Mouse (Mus musculus) adrenal gland, adult 2 months (tissue): ENCODE measurements around the gene Rreb1. TPM values are rescaled to one million over a fixed set of nuclear protein-coding genes. Genes with fewer than 3 reads are reported as not detected.

Experiments
- DNase-seq: peaks from one replicate; pipeline ENCODE4 v3.0.0; 2021
- long read RNA-seq: library from polyadenylated mRNA; stranded (forward); transcript quantifications from one replicate; pipeline ENCODE4 v2.0.0, GENCODE M21; 2021
- polyA plus RNA-seq: library from polyadenylated mRNA; depleted of rRNA; stranded (reverse); fragments of >200 nt; gene quantifications from 2 replicates; pipeline ENCODE4 v1.2.3, GENCODE M21; 2012; rRNA removed
- total RNA-seq, 2 experiments: library from RNA; stranded (reverse); gene quantifications; 2 replicates each; pipeline ENCODE4 v1.2.3; 2021

The Rreb1 gene
- total RNA-seq (10 to 100 TPM; 51.5 to 57.6 TPM), polyA plus RNA-seq (28.9 and 40.9 TPM in 2 replicates)
- long read RNA-seq, partial matches to known transcripts, result 1 of 4 reads
- long read RNA-seq, other reads (novel, unspliced or antisense), result 3 of 4 reads

DNA sequence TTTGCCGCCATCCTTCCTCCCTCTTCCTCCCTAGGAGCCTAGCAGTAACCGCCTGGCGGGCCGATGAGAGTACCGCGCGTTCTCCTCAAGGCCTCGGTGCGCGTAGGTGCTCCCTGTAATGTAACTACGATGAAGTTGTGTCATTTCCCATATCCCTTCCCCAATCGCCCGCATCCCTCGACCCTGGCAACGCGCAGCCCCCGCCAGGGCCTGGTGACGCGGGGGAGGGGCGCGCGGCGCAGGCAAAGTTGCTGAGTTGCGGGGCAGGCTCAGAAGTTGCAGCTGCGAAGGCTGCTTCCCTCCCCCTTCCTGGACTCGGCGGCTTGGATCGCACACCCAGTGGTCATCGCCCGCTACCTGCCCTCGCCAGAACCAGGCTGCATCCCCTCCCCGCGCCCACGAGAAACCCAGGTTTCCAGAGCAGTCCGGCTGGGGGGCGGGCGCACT is at the start of gene Rreb1:
Gene Rreb1 (plus strand): TSS at position 254 of the 447 bp plus-strand sequence.
- peak; percentile 74 for DNase-seq

DNA sequence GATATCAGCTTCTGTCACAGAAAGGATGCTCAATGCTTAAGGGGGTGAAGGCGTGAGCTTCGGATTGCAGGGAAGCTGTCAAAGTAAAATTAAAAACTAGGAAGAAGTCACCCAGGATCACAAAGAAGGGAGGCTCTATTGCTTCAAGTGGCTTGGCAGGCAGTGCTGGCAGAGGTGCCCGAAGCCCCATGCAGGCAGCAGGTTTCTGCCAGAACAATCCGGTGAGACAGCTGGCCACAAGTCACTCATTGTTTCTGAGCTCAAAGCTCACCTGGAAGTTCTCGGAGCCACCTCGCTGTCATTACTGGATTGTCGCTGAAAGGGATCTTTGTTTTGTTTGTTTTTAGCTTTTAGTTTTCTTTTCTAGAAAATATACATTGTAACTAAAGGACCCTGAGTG is 49.6 kb upstream of the Rreb1 start:
- no peak for DNase-seq

DNA sequence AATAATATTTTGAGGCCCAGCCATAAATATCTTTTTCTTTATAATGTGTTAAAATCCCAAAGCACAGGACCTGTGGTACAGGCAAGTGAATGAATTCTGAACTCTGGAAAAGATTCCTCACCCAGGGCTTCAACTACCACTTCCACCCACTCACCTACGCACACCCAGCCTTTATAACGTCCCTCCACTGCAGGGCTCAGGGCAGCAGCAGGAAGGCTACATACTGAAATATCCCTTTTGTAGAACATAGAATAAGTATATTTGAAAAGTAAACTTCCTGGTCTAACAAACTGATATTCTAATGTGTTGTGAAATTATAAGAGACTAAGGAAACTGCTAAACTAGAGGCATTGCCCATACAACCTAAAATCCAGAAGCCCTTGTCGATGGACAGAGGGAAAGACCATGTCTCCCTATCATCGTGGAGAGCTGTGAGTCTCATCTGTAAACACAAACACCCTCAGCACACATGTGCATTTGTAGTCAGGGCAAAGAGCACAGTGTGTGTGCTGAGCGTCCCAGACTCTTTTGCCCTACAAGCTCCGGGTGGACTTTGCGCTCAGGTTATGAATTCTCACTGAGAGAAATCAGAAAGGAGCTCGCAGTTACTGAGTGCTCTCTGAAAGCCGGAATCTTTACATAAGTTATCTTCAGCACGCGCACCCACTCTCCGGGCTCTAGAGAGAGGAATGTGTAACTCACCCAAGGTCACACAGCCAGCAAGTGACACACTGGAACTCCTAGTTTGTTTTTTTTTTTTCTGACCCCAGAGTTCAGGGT is 46.1 kb upstream of the Rreb1 start:
- peak; percentile 72 for DNase-seq

DNA sequence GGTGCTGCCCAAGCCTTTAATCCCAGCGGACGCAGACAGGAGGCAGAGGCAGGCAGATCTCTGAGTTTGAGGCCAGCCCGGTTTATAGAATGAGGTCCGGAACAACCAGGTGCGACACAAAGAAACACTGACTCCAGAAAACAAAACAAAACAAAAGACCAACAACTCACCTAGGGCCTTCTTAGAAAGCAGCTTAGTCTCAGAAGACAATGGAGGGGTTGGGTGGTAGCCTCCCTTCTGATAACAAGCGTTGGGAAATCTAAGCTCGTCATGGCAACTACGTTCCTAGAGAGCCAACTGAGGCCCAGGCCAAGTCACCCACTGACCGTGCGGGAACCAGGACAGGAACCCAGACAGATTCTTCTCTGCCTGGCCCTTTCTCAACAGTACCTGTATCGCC is 43.7 kb upstream of the Rreb1 start:
- no peak for DNase-seq

DNA sequence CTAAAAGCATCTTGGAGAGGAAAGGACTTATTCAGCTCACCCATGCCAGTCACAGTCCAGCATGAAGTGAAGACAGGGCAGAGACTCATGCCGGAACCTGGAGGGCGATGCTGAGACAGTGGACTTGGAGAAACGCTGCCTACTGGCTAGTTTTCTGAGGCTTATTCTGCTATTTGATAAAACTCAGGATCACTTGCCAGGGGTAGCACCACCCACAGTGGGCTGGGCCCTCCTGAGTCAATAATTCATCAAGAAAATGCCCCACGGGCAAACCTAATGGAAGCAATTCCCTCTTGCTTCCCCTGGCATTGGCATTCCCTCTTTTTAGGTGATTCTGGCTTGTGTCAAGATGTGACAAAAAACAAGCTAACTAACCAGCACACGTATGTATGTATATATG is 38.1 kb upstream of the Rreb1 start:
- no peak for DNase-seq

DNA sequence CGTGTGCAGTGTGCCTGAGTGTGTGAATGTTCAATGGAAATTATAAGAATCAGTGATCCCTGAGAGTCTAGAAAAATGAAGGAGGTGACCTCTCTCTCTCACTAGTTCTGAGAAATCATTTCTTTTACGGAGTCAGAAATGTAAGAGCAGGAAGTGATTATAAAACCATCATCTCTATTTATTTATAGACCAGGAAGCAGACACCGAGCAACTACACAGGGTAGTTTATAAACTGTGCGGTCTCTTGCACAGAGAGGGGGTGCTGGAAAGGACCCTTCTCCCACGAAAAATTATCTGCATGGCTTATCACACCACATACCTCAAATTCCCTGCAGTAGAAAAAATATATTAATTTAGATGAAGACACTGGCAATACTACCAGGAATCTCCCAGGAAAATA is 37.4 kb upstream of the Rreb1 start:
- no peak for DNase-seq

DNA sequence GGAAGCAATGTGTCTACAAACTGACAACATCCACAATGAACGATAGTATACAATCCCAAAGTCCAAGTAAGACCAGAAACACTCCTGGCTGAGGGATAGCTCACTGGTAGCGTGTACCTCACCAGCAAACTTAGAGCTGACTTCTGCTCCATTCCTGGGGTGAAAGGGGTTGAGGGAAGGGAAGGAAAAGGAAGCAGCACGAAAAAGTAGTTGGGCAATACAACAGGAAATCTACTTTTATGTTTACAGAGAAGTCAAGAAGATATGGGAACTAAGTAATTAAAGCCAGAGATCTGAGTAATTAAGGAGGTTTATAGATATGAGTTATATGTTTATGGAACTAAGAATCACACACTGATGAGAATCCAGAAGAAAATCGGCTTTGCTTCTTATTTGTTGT is 36.0 kb upstream of the Rreb1 start:
- no peak for DNase-seq

DNA sequence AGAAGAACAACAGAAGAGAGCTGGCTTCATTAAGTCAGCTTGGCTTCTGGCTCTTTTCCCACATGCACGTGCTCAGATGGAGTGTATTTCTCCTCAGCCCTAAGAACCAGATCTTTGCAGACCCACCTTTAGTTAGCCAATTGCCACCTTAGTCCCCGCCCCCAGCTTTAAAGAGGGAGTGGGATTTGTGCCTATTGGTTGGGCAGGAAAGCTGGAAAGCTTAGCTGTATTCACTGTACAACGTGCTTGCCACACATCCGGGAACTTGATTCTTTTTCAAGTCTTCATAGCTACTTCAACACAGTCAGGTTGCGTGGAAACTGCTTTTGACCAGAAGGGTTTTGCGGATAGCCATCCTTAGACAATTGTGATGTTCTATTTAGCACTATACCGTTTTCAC is 30.7 kb upstream of the Rreb1 start:
- no peak for DNase-seq

DNA sequence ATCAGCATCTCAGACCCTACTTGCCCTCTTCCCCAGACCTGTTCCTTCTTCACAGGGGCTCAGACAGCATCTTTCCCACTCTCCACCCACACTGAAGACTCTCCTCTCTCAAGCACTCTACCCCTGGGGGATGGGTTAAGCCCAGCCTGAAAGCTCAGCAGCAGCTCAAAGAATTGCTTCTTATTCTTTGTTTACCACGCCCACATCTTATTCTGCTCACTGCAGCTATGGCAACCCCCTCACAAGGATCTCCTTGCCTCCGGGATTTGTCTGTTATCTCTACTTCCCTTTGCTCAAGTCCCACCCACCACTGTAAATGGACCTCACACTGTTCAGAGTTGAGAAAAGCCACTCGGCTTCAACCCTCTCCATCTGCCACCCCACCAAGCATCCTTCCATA is 28.7 kb upstream of the Rreb1 start:
- no peak for DNase-seq

DNA sequence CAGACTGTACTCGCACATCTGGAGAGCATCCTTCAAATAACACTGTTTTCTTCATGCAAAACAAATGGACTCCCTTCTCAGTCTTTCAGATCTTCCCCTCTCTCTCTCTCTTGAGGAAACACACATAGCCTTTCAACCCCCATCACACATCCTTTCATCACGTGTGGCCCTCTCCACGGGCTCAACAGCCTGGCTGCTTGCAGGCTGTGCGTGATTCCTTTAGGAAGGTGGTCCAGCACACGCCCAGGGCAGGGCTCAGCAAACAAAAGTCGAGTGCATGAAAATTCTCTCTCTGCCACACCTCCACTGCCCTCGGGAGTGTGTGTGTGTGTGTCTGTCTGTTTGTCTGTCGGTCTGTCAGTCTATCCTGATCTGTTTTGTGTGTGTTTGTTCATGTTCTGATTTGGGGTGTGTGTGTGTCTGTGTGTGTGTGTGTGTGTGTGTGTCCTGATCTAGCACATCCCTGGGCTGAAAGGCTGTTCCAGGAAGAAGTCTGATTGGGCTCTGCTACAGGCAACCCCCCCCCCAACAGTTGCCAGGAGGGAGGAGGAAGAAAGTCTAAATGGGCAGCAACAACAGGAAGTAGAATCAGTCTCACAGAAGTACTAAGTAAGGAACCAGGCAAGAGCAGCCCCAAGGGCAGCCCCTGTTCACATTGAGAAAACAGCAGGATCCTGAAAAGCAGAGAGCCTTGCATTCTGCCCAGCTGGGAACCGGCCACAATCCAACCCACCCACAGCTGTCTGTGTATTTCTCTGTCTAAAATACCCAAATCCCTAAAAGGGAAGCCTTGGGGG is 26.8 kb upstream of the Rreb1 start:
- DNase-seq, result no peak

DNA sequence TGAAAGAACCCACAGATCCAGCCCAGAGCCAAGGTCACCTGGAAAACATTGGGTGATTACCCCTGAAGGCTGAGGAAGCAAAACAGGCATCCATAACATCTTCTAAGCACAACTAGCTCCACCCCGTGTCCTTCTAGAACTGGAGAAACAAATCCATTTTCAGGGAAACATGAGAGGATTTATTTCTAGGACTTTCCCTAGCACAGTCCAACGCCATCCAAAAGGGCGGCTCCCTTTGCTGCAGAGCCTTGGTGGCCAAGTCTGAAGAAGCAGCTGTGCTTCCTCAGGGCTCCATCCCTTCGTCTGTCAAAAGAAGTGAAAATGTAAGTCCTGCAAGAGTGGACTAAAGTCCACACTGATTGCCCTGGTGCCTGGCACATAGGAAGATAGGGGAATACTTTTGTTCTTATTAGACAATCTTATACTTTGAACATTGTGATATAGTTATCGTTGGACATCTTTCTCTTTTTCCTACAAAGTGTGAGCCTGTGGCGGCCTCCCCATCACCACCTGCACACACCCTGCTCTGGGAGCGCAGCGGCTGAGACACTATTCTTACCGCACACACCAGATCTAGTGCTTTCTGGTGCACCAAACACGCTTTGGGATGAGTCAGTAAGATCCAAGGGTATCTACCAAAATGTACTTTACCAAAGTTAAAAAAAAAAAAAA is 18.7 kb upstream of the Rreb1 start:
- DNase-seq, result no peak

DNA sequence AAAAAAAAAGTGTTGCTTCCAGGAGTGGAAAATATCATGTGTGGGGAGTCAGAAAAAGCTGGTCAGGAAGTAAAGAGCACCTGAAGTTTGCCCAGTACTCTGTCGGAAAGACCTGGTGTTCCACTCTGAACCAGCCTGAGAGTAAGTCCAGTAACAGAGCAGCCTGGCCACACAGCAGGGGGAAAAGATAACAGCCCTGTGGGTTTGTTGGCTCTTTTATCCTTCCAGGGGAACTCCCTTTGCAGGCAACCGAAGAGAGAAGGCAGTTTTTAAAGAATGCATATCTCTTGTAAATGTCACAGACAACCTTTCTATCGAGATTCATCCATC is 18.2 kb upstream of the Rreb1 start:
- DNase-seq, result no peak

DNA sequence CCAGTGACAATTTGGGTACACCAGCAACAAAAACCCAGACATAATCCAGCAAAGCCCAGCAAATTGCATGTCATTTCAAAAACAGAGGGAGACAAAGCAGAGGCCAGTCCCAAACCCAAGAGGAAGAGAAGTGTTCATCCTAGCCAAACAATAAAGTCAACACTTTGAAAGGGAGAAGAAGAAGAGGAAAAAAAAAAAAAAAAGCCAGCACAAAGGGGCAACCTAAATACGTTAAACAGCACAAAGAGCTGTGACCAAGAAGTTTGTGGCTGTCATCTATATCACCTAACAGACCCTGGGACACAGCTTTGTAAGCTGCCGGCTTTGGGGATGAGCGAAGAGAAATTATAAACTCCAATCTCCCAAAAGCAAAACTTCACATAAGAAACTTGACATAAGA is 17.8 kb upstream of the Rreb1 start:
- no peak for DNase-seq

DNA sequence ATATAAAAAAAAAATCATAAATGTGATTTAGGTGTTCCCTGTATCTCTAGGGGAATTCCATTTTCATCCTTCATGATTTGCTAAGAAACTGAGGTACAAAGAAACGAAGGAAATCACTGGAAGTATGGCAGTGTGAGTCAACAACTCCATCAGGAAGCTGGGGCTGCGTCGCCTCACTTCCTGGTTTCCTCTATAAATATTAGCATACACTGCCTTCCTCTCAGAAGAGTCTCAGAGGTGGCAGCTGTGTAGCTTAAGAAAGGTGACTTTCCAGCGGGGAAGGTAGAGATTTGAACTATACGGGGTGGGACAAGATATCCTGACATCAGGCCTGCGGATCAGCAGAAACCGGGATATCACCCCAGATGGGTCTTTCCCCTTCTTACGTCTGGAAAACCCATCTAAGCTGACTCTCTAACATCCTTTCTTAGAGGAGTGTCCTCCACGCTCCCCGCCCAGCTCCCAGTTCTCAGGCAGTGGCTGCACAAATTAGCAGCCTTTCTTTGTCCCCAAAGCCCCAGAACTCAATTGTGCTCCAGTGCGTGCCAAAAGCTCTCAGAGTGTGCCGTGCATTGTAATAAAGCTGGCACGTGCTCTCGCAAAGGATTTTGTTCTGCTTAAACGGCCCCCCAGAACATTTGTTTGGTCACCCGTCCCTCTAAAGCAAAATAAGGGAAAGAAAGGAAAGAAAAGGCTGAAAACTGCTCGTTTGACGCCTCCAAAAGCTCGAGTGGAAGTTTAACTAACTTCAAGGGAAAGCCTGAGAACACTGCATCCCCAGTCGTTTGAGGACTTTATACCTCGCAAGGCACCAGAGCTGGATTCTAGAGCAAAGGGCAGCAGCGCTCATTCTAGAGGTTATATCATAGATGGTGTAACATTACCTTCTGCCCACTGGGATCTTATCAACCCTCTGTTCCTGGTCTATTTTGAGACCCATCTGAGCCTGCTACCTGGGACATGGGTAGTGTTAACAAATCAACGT is 17.0 kb upstream of the Rreb1 start:
- DNase-seq, result no peak

DNA sequence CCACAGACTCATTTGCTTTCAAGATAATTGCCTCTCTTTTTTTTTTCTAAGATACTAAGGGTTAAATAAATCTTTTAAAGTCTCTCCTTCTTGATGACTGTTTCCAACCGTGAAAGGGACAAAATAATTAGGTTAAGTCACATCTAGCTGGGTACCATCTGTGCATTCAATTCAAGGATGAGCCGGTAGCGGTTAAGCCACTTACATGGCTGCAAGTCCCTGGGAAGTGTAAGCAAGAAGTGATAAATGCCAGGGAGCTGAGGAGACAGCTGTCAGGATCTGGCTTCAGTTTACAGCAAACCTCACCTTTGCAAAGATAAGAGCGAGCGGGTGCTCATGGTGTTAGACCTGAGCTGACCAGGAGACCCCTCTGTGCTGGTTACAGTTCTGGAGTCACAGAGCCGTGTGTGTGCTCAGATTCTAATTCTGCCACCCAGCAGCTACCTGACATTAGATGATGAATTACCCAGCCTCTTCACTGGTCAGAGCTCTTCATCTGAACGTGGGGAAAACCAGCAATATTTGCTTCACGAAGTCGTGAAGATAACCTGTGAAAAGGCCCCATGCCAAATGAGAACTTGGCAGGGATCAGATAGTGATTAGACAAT is 14.3 kb upstream of the Rreb1 start:
- no peak for DNase-seq

DNA sequence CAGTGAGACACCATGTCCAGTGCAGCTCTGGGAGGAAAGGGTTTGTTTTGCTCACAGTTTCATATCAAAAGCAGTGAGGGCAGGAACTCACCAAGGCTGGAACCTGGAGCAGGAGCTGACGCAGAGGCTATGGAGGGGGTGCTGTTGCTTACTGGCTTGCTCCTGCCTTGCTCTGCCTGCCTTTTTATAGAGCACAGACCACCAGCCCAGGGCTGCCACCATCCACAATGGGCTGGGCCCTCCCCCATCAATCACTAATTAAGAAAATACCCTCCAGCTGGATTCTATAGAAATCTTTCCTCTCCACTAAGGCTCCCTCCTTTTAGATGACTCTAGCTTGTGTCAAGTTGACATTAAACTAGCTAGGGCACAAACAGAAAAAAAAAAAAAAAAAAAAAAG is 8.4 kb upstream of the Rreb1 start:
- DNase-seq, result no peak

DNA sequence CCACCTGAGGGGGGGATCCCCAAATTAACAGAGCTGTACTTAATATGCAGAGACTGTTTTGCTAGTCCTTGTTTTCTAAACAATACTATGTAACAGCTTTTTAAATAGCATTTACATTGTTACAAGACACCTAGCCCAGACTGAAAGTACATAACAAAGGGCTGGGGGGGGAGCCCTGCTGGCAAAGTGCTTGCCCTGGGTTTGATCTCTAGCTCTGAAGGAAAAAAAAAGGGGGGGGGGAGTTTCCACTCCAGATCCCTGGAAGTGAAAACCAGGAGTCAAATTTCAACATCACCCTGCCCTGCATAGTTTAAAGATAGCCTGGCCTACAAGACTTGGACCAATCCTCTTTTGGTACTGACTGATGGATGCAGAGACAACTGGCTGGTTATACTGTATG is 4.7 kb upstream of the Rreb1 start:
- no peak for DNase-seq

DNA sequence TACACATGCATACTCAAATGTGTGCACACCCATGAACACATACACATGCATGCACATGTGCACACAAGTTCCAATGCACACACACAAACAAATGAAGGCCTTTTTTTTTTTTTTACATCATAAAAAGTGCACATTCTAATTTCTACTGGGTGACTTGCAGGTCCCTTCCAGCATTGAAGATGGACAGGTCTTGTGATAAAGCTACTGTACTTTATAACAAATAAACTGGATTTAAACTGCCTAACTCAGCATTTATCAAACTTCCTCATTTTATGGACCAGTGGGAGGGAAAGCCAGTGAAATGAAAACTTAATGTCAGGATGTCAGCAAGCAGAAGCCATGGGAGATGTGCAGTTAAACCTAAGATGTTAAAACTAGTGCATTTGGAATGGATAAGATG is 1.5 kb upstream of the Rreb1 start:
- no peak for DNase-seq

DNA sequence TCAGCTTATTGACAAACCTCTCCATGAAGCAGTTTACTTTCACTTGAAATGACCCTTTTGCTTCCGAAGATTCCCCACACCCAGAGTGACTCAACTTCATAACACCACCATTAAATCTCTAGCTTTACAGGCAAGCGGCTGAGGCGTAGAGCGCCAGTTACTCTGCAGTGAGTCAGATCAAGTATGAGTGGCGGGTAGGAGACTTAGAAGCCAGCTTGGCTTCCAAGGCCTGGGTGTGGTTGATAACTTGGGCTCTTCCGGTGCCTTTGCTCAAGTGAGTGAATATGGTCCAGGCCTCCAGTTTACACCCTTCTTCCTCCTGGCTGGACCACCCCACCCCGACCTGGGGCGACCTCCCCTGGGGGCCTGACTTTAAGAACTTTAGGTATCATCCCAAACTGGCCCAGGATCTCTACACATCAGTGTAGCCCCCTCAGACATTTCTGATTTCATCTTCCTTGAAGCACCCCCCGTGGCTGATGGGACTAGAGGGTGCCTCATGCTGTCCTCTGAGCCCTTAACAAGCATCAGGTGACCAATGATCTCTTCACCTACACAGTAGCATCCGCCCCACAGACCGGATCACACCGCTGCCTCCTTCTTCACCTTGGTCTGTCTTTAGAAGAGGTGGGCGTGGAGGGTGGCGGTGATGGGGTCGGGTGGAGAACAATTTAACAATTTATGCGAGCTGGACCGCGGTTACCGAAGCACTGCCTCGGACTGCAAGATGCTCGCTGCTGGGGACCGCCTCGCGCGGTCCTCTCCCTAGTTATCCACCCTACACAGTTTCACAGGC is 651 bp upstream of the Rreb1 start:
- peak; percentile 12 for DNase-seq

DNA sequence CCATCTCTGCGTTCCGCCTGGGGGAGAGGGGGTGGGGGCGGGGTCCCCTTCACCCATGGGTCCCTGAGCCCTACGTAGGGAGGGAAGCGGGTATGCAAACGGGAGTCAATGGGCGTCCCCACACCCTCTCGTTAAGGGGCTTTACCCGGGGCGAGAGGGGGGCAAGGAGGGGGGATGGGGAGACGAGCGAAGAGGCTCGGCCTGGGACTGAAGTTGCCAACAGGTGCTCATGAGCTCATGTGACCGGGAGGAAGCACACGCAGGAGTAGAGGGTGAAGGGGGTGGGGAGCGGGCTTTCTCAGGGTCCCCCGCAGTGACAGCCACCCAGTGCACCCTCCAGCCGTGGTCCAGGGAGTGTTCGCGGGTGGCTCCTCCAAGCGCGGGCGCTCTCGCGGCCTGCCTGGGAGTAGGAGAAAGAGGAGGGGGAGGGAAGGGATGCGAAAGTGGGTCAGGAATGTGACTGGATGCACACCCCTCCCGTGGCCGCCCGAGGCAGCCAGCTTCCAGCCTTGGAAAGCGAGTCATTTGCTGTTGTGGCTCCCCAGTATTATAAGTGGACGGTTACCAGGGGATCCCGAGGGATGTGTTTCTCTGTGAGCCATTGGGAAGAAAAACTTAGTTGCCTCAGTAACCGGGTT is 513 bp downstream of the Rreb1 start:
- peak; percentile 66 for DNase-seq
